Mouse (Mus musculus) skeletal muscle tissue, adult 2 months (tissue): ENCODE results near the gene Zc3hav1.
A peak's percentile ranks its signal among the peaks of the same experiment; 100 is the strongest.

Experiments used
- DNase-seq: peaks from one replicate; pipeline ENCODE4 v3.0.0-alpha.2; 2012; ENCODE audit warnings: low read depth, low spot score

Zc3hav1 gene

GRCm38 (mm10) chr6:38352451-38352850 is 2.0 kb downstream of the Zc3hav1 start:
- DNase-seq = no peak

GRCm38 (mm10) chr6:38351930-38352329 is 2.5 kb downstream of the Zc3hav1 start:
- DNase-seq = no peak

GRCm38 (mm10) chr6:38349806-38350205 is 4.6 kb downstream of the Zc3hav1 start:
- DNase-seq = no peak

GRCm38 (mm10) chr6:38348811-38349453 is 5.5 kb downstream of the Zc3hav1 start:
- no peak for DNase-seq

- no peak for DNase-seq
These were observed 6.5 kb downstream of the Zc3hav1 start for GRCm38 (mm10) chr6:38347875-38348274.

- peak; percentile 47 for DNase-seq
These were observed 8.6 kb downstream of the Zc3hav1 start for GRCm38 (mm10) chr6:38345796-38346195.

- no peak for DNase-seq
These were observed 10.3 kb downstream of the Zc3hav1 start for GRCm38 (mm10) chr6:38344006-38344670.

GRCm38 (mm10) chr6:38343581-38343980 is 10.8 kb downstream of the Zc3hav1 start:
- no peak for DNase-seq

GRCm38 (mm10) chr6:38342666-38342992 is 11.8 kb downstream of the Zc3hav1 start:
- no peak for DNase-seq

GRCm38 (mm10) chr6:38341751-38342665 is 12.4 kb downstream of the Zc3hav1 start:
- DNase-seq = no peak

GRCm38 (mm10) chr6:38339078-38339477 is 15.3 kb downstream of the Zc3hav1 start:
- no peak for DNase-seq

GRCm38 (mm10) chr6:38337951-38338350 is 16.5 kb downstream of the Zc3hav1 start:
- DNase-seq = peak; percentile 56

GRCm38 (mm10) chr6:38337166-38337705 is 17.2 kb downstream of the Zc3hav1 start:
- DNase-seq = no peak

- no peak for DNase-seq
These were observed 19.1 kb downstream of the Zc3hav1 start for GRCm38 (mm10) chr6:38335264-38335663.

- no peak for DNase-seq
These were observed 27.8 kb downstream of the Zc3hav1 start for GRCm38 (mm10) chr6:38326596-38326995.

- no peak for DNase-seq
These were observed 33.8 kb downstream of the Zc3hav1 start for GRCm38 (mm10) chr6:38320621-38321020.

GRCm38 (mm10) chr6:38316050-38316449 is 38.4 kb downstream of the Zc3hav1 start:
- no peak for DNase-seq

- no peak for DNase-seq
These were observed 44.7 kb downstream of the Zc3hav1 start for GRCm38 (mm10) chr6:38309741-38310140.

- no peak for DNase-seq
These were observed 49.4 kb downstream of the Zc3hav1 start for GRCm38 (mm10) chr6:38304981-38305380.

- DNase-seq = peak; percentile 7
These were observed 55.5 kb downstream of the Zc3hav1 start, which contains the start of gene Zc3hav1l for GRCm38 (mm10) chr6:38298761-38299401. Gene Zc3hav1l, minus strand, starts transcription at chr6:38299259.

GRCm38 (mm10) chr6:38298246-38298635 is 56.2 kb downstream of the Zc3hav1 start:
- DNase-seq = no peak
